Mouse (Mus musculus): ENCODE results near the gene Mttp.

The Mttp gene

GRCm38 (mm10) chr3:138134528-138134927 is 10.2 kb downstream of the Mttp start:
- DNase-seq (ENCODE audit: low read depth, low spot score): no peak

- DNase-seq (ENCODE audit: low read depth, low spot score): no peak
Observed at GRCm38 (mm10) chr3:138133916-138134315, 10.9 kb downstream of the Mttp start.

- no peak for DNase-seq (ENCODE audit: low read depth, low spot score)
Observed at GRCm38 (mm10) chr3:138133463-138133862, 11.3 kb downstream of the Mttp start.

GRCm38 (mm10) chr3:138131168-138131567 is 13.6 kb downstream of the Mttp start:
- DNase-seq (ENCODE audit: low read depth, low spot score): no peak

- DNase-seq (ENCODE audit: low read depth, low spot score): no peak
Observed at GRCm38 (mm10) chr3:138130692-138131091, 14.1 kb downstream of the Mttp start.

GRCm38 (mm10) chr3:138129110-138129509 is 15.7 kb downstream of the Mttp start:
- no peak for DNase-seq (ENCODE audit: low read depth, low spot score)

- no peak for DNase-seq (ENCODE audit: low read depth, low spot score)
Observed at GRCm38 (mm10) chr3:138123842-138124241, 20.9 kb downstream of the Mttp start.

GRCm38 (mm10) chr3:138121461-138121860 is 23.3 kb downstream of the Mttp start:
- no peak for DNase-seq (ENCODE audit: low read depth, low spot score)

GRCm38 (mm10) chr3:138119444-138120105 is 25.2 kb downstream of the Mttp start:
- DNase-seq (ENCODE audit: low read depth, low spot score): no peak

GRCm38 (mm10) chr3:138118831-138119230 is 25.9 kb downstream of the Mttp start:
- DNase-seq (ENCODE audit: low read depth, low spot score): no peak

- no peak for DNase-seq (ENCODE audit: low read depth, low spot score)
Observed at GRCm38 (mm10) chr3:138118392-138118791, 26.4 kb downstream of the Mttp start.

- DNase-seq (ENCODE audit: low read depth, low spot score): no peak
Observed at GRCm38 (mm10) chr3:138116871-138117270, 27.9 kb downstream of the Mttp start.

GRCm38 (mm10) chr3:138114106-138114505 is 30.7 kb downstream of the Mttp start:
- no peak for DNase-seq (ENCODE audit: low read depth, low spot score)

GRCm38 (mm10) chr3:138110910-138111782 is 33.6 kb downstream of the Mttp start:
- no peak for DNase-seq (ENCODE audit: low read depth, low spot score)

GRCm38 (mm10) chr3:138106887-138107286 is 37.9 kb downstream of the Mttp start:
- DNase-seq (ENCODE audit: low read depth, low spot score): no peak

- DNase-seq (ENCODE audit: low read depth, low spot score): no peak
Observed at GRCm38 (mm10) chr3:138105056-138105455, 39.7 kb downstream of the Mttp start.

GRCm38 (mm10) chr3:138103690-138104089 is 41.1 kb downstream of the Mttp start:
- no peak for DNase-seq (ENCODE audit: low read depth, low spot score)

GRCm38 (mm10) chr3:138101936-138102335 is 42.8 kb downstream of the Mttp start:
- no peak for DNase-seq (ENCODE audit: low read depth, low spot score)

GRCm38 (mm10) chr3:138097718-138098117 is 47.0 kb downstream of the Mttp start:
- no peak for DNase-seq (ENCODE audit: low read depth, low spot score)

- DNase-seq (ENCODE audit: low read depth, low spot score): no peak
Observed at GRCm38 (mm10) chr3:138096263-138097028, 48.3 kb downstream of the Mttp start.

GRCm38 (mm10) chr3:138095718-138096117 is 49.0 kb downstream of the Mttp start:
- no peak for DNase-seq (ENCODE audit: low read depth, low spot score)

- DNase-seq (ENCODE audit: low read depth, low spot score): no peak
Observed at GRCm38 (mm10) chr3:138095301-138095700, 49.5 kb downstream of the Mttp start.
